Mouse (Mus musculus) testis, adult 2 months (tissue): ENCODE results near the gene Ap1ar.

Source experiments
- CTCF ChIP-seq: fragments of 200-500 bp; IDR thresholded peaks from 2 replicates; pipeline ENCODE4 v1.5.1; 2012; ENCODE audit warnings: low read depth, mild to moderate bottlenecking, inconsistent platforms, low read length, moderate library complexity; ENCODE audit not compliant: control insufficient read depth, insufficient read depth, insufficient replicate concordance
- POLR2A ChIP-seq: fragments of 200-500 bp; IDR thresholded peaks from 2 replicates; pipeline ENCODE4 v1.6.1; 2012; ENCODE audit warnings: low read depth, mild to moderate bottlenecking, inconsistent platforms, low read length, moderate library complexity; ENCODE audit not compliant: control insufficient read depth

- TF ChIP-seq POLR2A (no peak), CTCF (no peak)
Measured at GRCm38 (mm10) chr3:127758806-127759205, 78.5 kb downstream of the Ap1ar start.
